Mouse (Mus musculus): ENCODE measurements around the gene Gm49369.
"Not testable (repeated sequence)": the region's sequence is repeated elsewhere in the genome, so short reads cannot be mapped to it uniquely, and the experiment has no call there.

Gm49369 gene

GRCm38 (mm10) chr7:142382567-142382966 lies at the start of gene Gm49369:
TSS of gene Gm49369 (minus strand) at chr7:142382667.
- peak; percentile 14 to 25 for DNase-seq (ENCODE audit: inconsistent age in 2 of 2, low spot score in 1 of 2)

GRCm38 (mm10) chr7:142431106-142431505 lies 48.6 kb upstream of the Gm49369 start:
- DNase-seq (ENCODE audit: inconsistent age in 2 of 2, low spot score in 1 of 2): no peak

GRCm38 (mm10) chr7:142430160-142430678 lies 47.8 kb upstream of the Gm49369 start:
- DNase-seq (ENCODE audit: inconsistent age in 2 of 2, low spot score in 1 of 2): no peak

GRCm38 (mm10) chr7:142428213-142428612 lies 45.7 kb upstream of the Gm49369 start:
- DNase-seq (ENCODE audit: inconsistent age in 2 of 2, low spot score in 1 of 2): no peak

GRCm38 (mm10) chr7:142425641-142426213 lies 43.3 kb upstream of the Gm49369 start:
- DNase-seq (ENCODE audit: inconsistent age in 2 of 2, low spot score in 1 of 2): peak in 1 of 2 experiments; percentile 56

GRCm38 (mm10) chr7:142421826-142422225 lies 39.4 kb upstream of the Gm49369 start:
- no peak for DNase-seq (ENCODE audit: inconsistent age in 2 of 2, low spot score in 1 of 2)

GRCm38 (mm10) chr7:142419887-142420286 lies 37.4 kb upstream of the Gm49369 start:
- peak in 1 of 2 experiments; percentile 56 for DNase-seq (ENCODE audit: inconsistent age in 2 of 2, low spot score in 1 of 2)

GRCm38 (mm10) chr7:142418679-142419078 lies 36.2 kb upstream of the Gm49369 start:
- no peak for DNase-seq (ENCODE audit: inconsistent age in 2 of 2, low spot score in 1 of 2)

GRCm38 (mm10) chr7:142418027-142418426 lies 35.6 kb upstream of the Gm49369 start:
- no peak for DNase-seq (ENCODE audit: inconsistent age in 2 of 2, low spot score in 1 of 2)

- DNase-seq (ENCODE audit: inconsistent age in 2 of 2, low spot score in 1 of 2): no peak
Measured at GRCm38 (mm10) chr7:142416225-142416624, 33.8 kb upstream of the Gm49369 start.

- peak in 1 of 2 experiments; percentile 66 for DNase-seq (ENCODE audit: inconsistent age in 2 of 2, low spot score in 1 of 2)
Measured at GRCm38 (mm10) chr7:142415314-142415713, 32.8 kb upstream of the Gm49369 start.

- DNase-seq (ENCODE audit: inconsistent age in 2 of 2, low spot score in 1 of 2): no peak
Measured at GRCm38 (mm10) chr7:142413285-142413684, 30.8 kb upstream of the Gm49369 start.

GRCm38 (mm10) chr7:142409603-142410002 lies 27.1 kb upstream of the Gm49369 start:
- DNase-seq (ENCODE audit: inconsistent age in 2 of 2, low spot score in 1 of 2): no peak

- DNase-seq (ENCODE audit: inconsistent age in 2 of 2, low spot score in 1 of 2): no peak
Measured at GRCm38 (mm10) chr7:142408686-142409085, 26.2 kb upstream of the Gm49369 start.

- no peak for DNase-seq (ENCODE audit: inconsistent age in 2 of 2, low spot score in 1 of 2)
Measured at GRCm38 (mm10) chr7:142407935-142408334, 25.5 kb upstream of the Gm49369 start.

GRCm38 (mm10) chr7:142405134-142405533 lies 22.7 kb upstream of the Gm49369 start:
- DNase-seq (ENCODE audit: inconsistent age in 2 of 2, low spot score in 1 of 2): not testable (repeated sequence)

- DNase-seq (ENCODE audit: inconsistent age in 2 of 2, low spot score in 1 of 2): no peak
Measured at GRCm38 (mm10) chr7:142403591-142403990, 21.1 kb upstream of the Gm49369 start.

GRCm38 (mm10) chr7:142400750-142401142 lies 18.3 kb upstream of the Gm49369 start:
- DNase-seq (ENCODE audit: inconsistent age in 2 of 2, low spot score in 1 of 2): peak in 1 of 2 experiments; percentile 36

- no peak for DNase-seq (ENCODE audit: inconsistent age in 2 of 2, low spot score in 1 of 2)
Measured at GRCm38 (mm10) chr7:142400112-142400749, 17.8 kb upstream of the Gm49369 start.

- DNase-seq (ENCODE audit: inconsistent age in 2 of 2, low spot score in 1 of 2): peak in 1 of 2 experiments; percentile 33
Measured at GRCm38 (mm10) chr7:142399250-142399649, 16.8 kb upstream of the Gm49369 start.

- peak; percentile 44 to 75 for DNase-seq (ENCODE audit: inconsistent age in 2 of 2, low spot score in 1 of 2)
Measured at GRCm38 (mm10) chr7:142398052-142398451, 15.6 kb upstream of the Gm49369 start.

GRCm38 (mm10) chr7:142396611-142397010 lies 14.1 kb upstream of the Gm49369 start:
- no peak for DNase-seq (ENCODE audit: inconsistent age in 2 of 2, low spot score in 1 of 2)

Measured in adrenal gland, adult (tissue).